Mouse (Mus musculus) gonadal fat pad, adult 2 months (tissue): ENCODE measurements around the gene Abhd2. TPM values are rescaled to one million over a fixed set of nuclear protein-coding genes. Genes with fewer than 3 reads are reported as not detected.
"Not testable (repeated sequence)": the region's sequence is repeated elsewhere in the genome, so short reads cannot be mapped to it uniquely, and the experiment has no call there.

Experiments used
- DNase-seq: peaks from one replicate; pipeline ENCODE4 v3.0.0-alpha.2; 2012; ENCODE audit warnings: low read depth
- polyA plus RNA-seq: library from polyadenylated mRNA; depleted of rRNA; stranded (reverse); fragments of >200 nt; gene quantifications from 2 replicates; pipeline ENCODE4 v1.2.3, GENCODE M21; 2012

Gene Abhd2
- polyA plus RNA-seq, 1 experiment, result 183 TPM

GRCm38 (mm10) chr7:79266228-79266627, 6.8 kb upstream of the Abhd2 start:
- DNase-seq, result no peak

- no peak for DNase-seq
These were observed 5.2 kb upstream of the Abhd2 start for GRCm38 (mm10) chr7:79267690-79268388.

GRCm38 (mm10) chr7:79268897-79269296, 4.1 kb upstream of the Abhd2 start:
- DNase-seq, result no peak

- no peak for DNase-seq
These were observed 3.6 kb upstream of the Abhd2 start for GRCm38 (mm10) chr7:79269411-79269810.

- no peak for DNase-seq
These were observed 3.1 kb upstream of the Abhd2 start for GRCm38 (mm10) chr7:79269866-79270265.

- no peak for DNase-seq
These were observed 2.0 kb upstream of the Abhd2 start for GRCm38 (mm10) chr7:79270961-79271387.

- DNase-seq, result no peak
These were observed 874 bp upstream of the Abhd2 start for GRCm38 (mm10) chr7:79271861-79272788.

- no peak for DNase-seq
These were observed 906 bp downstream of the Abhd2 start for GRCm38 (mm10) chr7:79273738-79274472.

GRCm38 (mm10) chr7:79274473-79275010, 1.5 kb downstream of the Abhd2 start:
- no peak for DNase-seq

GRCm38 (mm10) chr7:79275345-79275744, 2.3 kb downstream of the Abhd2 start:
- DNase-seq, result no peak

- no peak for DNase-seq
These were observed 5.4 kb downstream of the Abhd2 start for GRCm38 (mm10) chr7:79278432-79278831.

- DNase-seq, result no peak
These were observed 6.5 kb downstream of the Abhd2 start for GRCm38 (mm10) chr7:79279376-79280029.

- no peak for DNase-seq
These were observed 10.1 kb downstream of the Abhd2 start for GRCm38 (mm10) chr7:79282883-79283670.

- not testable (repeated sequence) for DNase-seq
These were observed 10.6 kb downstream of the Abhd2 start for GRCm38 (mm10) chr7:79283671-79283941.

GRCm38 (mm10) chr7:79284160-79284888, 11.3 kb downstream of the Abhd2 start:
- DNase-seq, result no peak

GRCm38 (mm10) chr7:79284889-79285280, 11.9 kb downstream of the Abhd2 start:
- DNase-seq, result no peak

- no peak for DNase-seq
These were observed 12.4 kb downstream of the Abhd2 start for GRCm38 (mm10) chr7:79285408-79285807.

GRCm38 (mm10) chr7:79287226-79287625, 14.2 kb downstream of the Abhd2 start:
- no peak for DNase-seq

GRCm38 (mm10) chr7:79287928-79288327, 14.9 kb downstream of the Abhd2 start:
- no peak for DNase-seq

- no peak for DNase-seq
These were observed 15.4 kb downstream of the Abhd2 start for GRCm38 (mm10) chr7:79288422-79288821.
